Mouse (Mus musculus): ENCODE measurements around the gene Nck2. TPM values are rescaled to one million over a fixed set of nuclear protein-coding genes. Genes with fewer than 3 reads are reported as not detected.

Nck2 gene
- polyA plus RNA-seq, 1 experiment from 2014 or later: 42.7 TPM

GRCm38 (mm10) chr1:43559043-43559692 is 114.8 kb downstream of the Nck2 start:
- H3K27ac ChIP-seq: no peak overlapping the region
- H3K9me3 ChIP-seq: no peaks in the 10 kb centered on the region
- H3K27me3 ChIP-seq: no peaks in the 10 kb centered on the region
- ATAC-seq (ENCODE audit: low FRiP score): no peak
- no peak overlapping the region for H3K9ac ChIP-seq
- H3K4me1 ChIP-seq (replicated peaks): peaks cover 21% of the 10 kb centered on the region
- 98% methylated on average over 5 of the region's 5 CpGs for WGBS
- no peak overlapping the region for H3K4me3 ChIP-seq
- H3K4me2 ChIP-seq: no peak overlapping the region
- H3K36me3 ChIP-seq: peaks cover 12% of the 10 kb centered on the region

GRCm38 (mm10) chr1:43561085-43561484 is 116.7 kb downstream of the Nck2 start:
- Histone ChIP-seq H3K27me3 (no peaks in the 10 kb centered on the region), H3K36me3 (peaks cover 4% of the 10 kb centered on the region; the same call in 1 of the 2 replicates), H3K9ac (no peak overlapping the region), H3K4me3 (no peak overlapping the region), H3K27ac (no peak overlapping the region), H3K9me3 (no peaks in the 10 kb centered on the region), H3K4me2 (no peak overlapping the region), H3K4me1 (replicated peaks) (peaks cover 5% of the 10 kb centered on the region; the same call in 1 of the 2 replicates)
- no peak for ATAC-seq (ENCODE audit: low FRiP score)
- WGBS: 86% methylated on average over 3 of the region's 3 CpGs

- Histone ChIP-seq H3K27me3 (no peaks in the 10 kb centered on the region), H3K9me3 (no peaks in the 10 kb centered on the region), H3K4me3 (no peak overlapping the region), H3K9ac (no peak overlapping the region), H3K4me2 (no peak overlapping the region), H3K36me3 (peaks cover 4% of the 10 kb centered on the region; the same call in 1 of the 2 replicates), H3K27ac (no peak overlapping the region), H3K4me1 (replicated peaks) (peaks cover 9% of the 10 kb centered on the region; the same call in 1 of the 2 replicates)
- no peak for ATAC-seq (ENCODE audit: low FRiP score)
- 85% methylated on average over 13 of the region's 13 CpGs for WGBS
These were observed 117.8 kb downstream of the Nck2 start for GRCm38 (mm10) chr1:43562002-43562666.

GRCm38 (mm10) chr1:43565260-43565659 is 120.9 kb downstream of the Nck2 start:
- Histone ChIP-seq H3K4me1 (replicated peaks) (peaks cover 15% of the 10 kb centered on the region), H3K36me3 (peaks cover 13% of the 10 kb centered on the region), H3K27ac (no peak overlapping the region), H3K4me2 (no peak overlapping the region), H3K9me3 (no peaks in the 10 kb centered on the region), H3K27me3 (no peaks in the 10 kb centered on the region), H3K9ac (no peak overlapping the region), H3K4me3 (no peak overlapping the region)
- 96% methylated on average over 4 of the region's 4 CpGs for WGBS
- no peak for ATAC-seq (ENCODE audit: low FRiP score)

GRCm38 (mm10) chr1:43566677-43567377 is 122.4 kb downstream of the Nck2 start:
- H3K36me3 ChIP-seq: peaks cover 22% of the 10 kb centered on the region
- ATAC-seq (ENCODE audit: low FRiP score): peak; percentile 53
- 66% methylated on average over 8 of the region's 8 CpGs for WGBS
- H3K4me2 ChIP-seq: no peak overlapping the region
- H3K4me1 ChIP-seq (replicated peaks): peaks cover 15% of the 10 kb centered on the region
- H3K4me3 ChIP-seq: no peak overlapping the region
- H3K9me3 ChIP-seq: no peaks in the 10 kb centered on the region
- no peak overlapping the region for H3K9ac ChIP-seq
- H3K27me3 ChIP-seq: no peaks in the 10 kb centered on the region
- no peak overlapping the region for H3K27ac ChIP-seq

- Histone ChIP-seq H3K9me3 (no peaks in the 10 kb centered on the region), H3K4me2 (no peak overlapping the region), H3K36me3 (peaks cover 22% of the 10 kb centered on the region), H3K4me1 (replicated peaks) (peaks cover 12% of the 10 kb centered on the region), H3K27ac (peak overlapping the region; percentile 23; the same call in 1 of the 2 replicates), H3K9ac (0 out of 2 replicates have a peak overlapping the region, but pooled peaks have one; percentile 19), H3K27me3 (no peaks in the 10 kb centered on the region), H3K4me3 (no peak overlapping the region)
- 63% methylated on average over 10 of the region's 10 CpGs for WGBS
- 0 out of 2 replicates have a peak, but pooled peaks have one; percentile 41 for ATAC-seq (ENCODE audit: low FRiP score)
These were observed 124.4 kb downstream of the Nck2 start for GRCm38 (mm10) chr1:43568824-43569223.

- Histone ChIP-seq H3K9ac (no peak overlapping the region), H3K4me1 (replicated peaks) (peaks cover 12% of the 10 kb centered on the region), H3K9me3 (no peaks in the 10 kb centered on the region), H3K36me3 (peaks cover 18% of the 10 kb centered on the region), H3K4me2 (no peak overlapping the region), H3K4me3 (no peak overlapping the region), H3K27me3 (no peaks in the 10 kb centered on the region), H3K27ac (no peak overlapping the region)
- no peak for ATAC-seq (ENCODE audit: low FRiP score)
- 96% methylated on average over 4 of the region's 4 CpGs for WGBS
These were observed 126.7 kb downstream of the Nck2 start for GRCm38 (mm10) chr1:43571105-43571504.

GRCm38 (mm10) chr1:43574793-43575304 is 130.5 kb downstream of the Nck2 start:
- no peak overlapping the region for H3K27ac ChIP-seq
- H3K4me3 ChIP-seq: no peak overlapping the region
- no peak overlapping the region for H3K4me2 ChIP-seq
- H3K36me3 ChIP-seq: peaks cover 9% of the 10 kb centered on the region
- no peak overlapping the region for H3K9ac ChIP-seq
- ATAC-seq (ENCODE audit: low FRiP score): no peak
- no peaks in the 10 kb centered on the region for H3K9me3 ChIP-seq
- no peaks in the 10 kb centered on the region for H3K4me1 ChIP-seq (replicated peaks)
- no peaks in the 10 kb centered on the region for H3K27me3 ChIP-seq
- WGBS: 91% methylated on average over 3 of the region's 3 CpGs

- no peak overlapping the region for H3K9ac ChIP-seq
- WGBS: 93% methylated on average over 3 of the region's 3 CpGs
- no peaks in the 10 kb centered on the region for H3K9me3 ChIP-seq
- no peak overlapping the region for H3K4me2 ChIP-seq
- H3K27ac ChIP-seq: no peak overlapping the region
- no peaks in the 10 kb centered on the region for H3K36me3 ChIP-seq
- no peak for ATAC-seq (ENCODE audit: low FRiP score)
- H3K27me3 ChIP-seq: no peaks in the 10 kb centered on the region
- H3K4me3 ChIP-seq: no peak overlapping the region
- no peaks in the 10 kb centered on the region for H3K4me1 ChIP-seq (replicated peaks)
These were observed 133.0 kb downstream of the Nck2 start for GRCm38 (mm10) chr1:43577371-43577770.

GRCm38 (mm10) chr1:43583564-43583963 is 139.2 kb downstream of the Nck2 start:
- ATAC-seq (ENCODE audit: low FRiP score): no peak
- Histone ChIP-seq H3K36me3 (no peaks in the 10 kb centered on the region), H3K27ac (no peak overlapping the region), H3K9me3 (no peaks in the 10 kb centered on the region), H3K4me2 (no peak overlapping the region), H3K4me1 (replicated peaks) (no peaks in the 10 kb centered on the region), H3K4me3 (no peak overlapping the region), H3K27me3 (no peaks in the 10 kb centered on the region), H3K9ac (no peak overlapping the region)
- 69% methylated on average over 1 of the region's 1 CpGs for WGBS

- Histone ChIP-seq H3K4me2 (no peak overlapping the region), H3K27me3 (no peaks in the 10 kb centered on the region), H3K4me3 (no peak overlapping the region), H3K4me1 (replicated peaks) (0 out of 2 replicates have a peak, but pooled peaks cover 4% of the 10 kb centered on the region), H3K9ac (no peak overlapping the region), H3K36me3 (no peaks in the 10 kb centered on the region), H3K27ac (no peak overlapping the region), H3K9me3 (no peaks in the 10 kb centered on the region)
- 94% methylated on average over 1 of the region's 1 CpGs for WGBS
- no peak for ATAC-seq (ENCODE audit: low FRiP score)
These were observed 144.6 kb downstream of the Nck2 start for GRCm38 (mm10) chr1:43589001-43589400.

- Histone ChIP-seq H3K36me3 (no peaks in the 10 kb centered on the region), H3K4me1 (replicated peaks) (peaks cover 5% of the 10 kb centered on the region; the same call in 1 of the 2 replicates), H3K9ac (no peak overlapping the region), H3K4me2 (no peak overlapping the region), H3K4me3 (no peak overlapping the region), H3K9me3 (no peaks in the 10 kb centered on the region), H3K27ac (no peak overlapping the region), H3K27me3 (no peaks in the 10 kb centered on the region)
- no peak for ATAC-seq (ENCODE audit: low FRiP score)
- WGBS: 65% methylated on average over 2 of the region's 2 CpGs
These were observed 145.5 kb downstream of the Nck2 start for GRCm38 (mm10) chr1:43589910-43590309.
